Mouse (Mus musculus) heart, embryonic 12.5 days (tissue): ENCODE results near the gene Atp1b1. TPM values are rescaled to one million over a fixed set of nuclear protein-coding genes. Genes with fewer than 3 reads are reported as not detected.

ENCODE experiments used
- ATAC-seq: fragments of 200-750 bp; cut with Nextera tagmentation; 2 replicates; pipeline ENCODE4 v1.8.0; 2017; ENCODE audit warnings: moderate TSS enrichment, moderate library complexity; ENCODE audit not compliant: insufficient number of reproducible peaks, low FRiP score
- H3K27ac ChIP-seq: fragments of 300-500 bp; sonication (generic); 2 replicates; pipeline ENCODE4 v1.5.1; 2016; ENCODE audit warnings: mild to moderate bottlenecking, moderate library complexity; ENCODE audit not compliant: poor library complexity, severe bottlenecking
- H3K27me3 ChIP-seq: fragments of 300-500 bp; sonication (generic); replicated peaks from 2 replicates; pipeline ENCODE4 v1.6.1; 2016; ENCODE audit warnings: mild to moderate bottlenecking, moderate library complexity
- H3K36me3 ChIP-seq: fragments of 300-500 bp; sonication (generic); 2 replicates; pipeline ENCODE4 v1.6.1; 2016; ENCODE audit warnings: mild to moderate bottlenecking, moderate library complexity
- H3K4me1 ChIP-seq: fragments of 300-500 bp; sonication (generic); replicated peaks from 2 replicates; pipeline ENCODE4 v1.6.1; 2016; ENCODE audit warnings: mild to moderate bottlenecking
- H3K4me2 ChIP-seq: fragments of 300-500 bp; sonication (generic); 2 replicates; pipeline ENCODE4 v1.6.1; 2016; ENCODE audit warnings: mild to moderate bottlenecking, moderate library complexity
- H3K4me3 ChIP-seq: fragments of 300-500 bp; sonication (generic); 2 replicates; pipeline ENCODE4 v1.5.1; 2016; ENCODE audit warnings: mild to moderate bottlenecking
- H3K9ac ChIP-seq: fragments of 300-500 bp; sonication (generic); 2 replicates; pipeline ENCODE4 v1.6.1; 2016; ENCODE audit warnings: mild to moderate bottlenecking, moderate library complexity
- H3K9me3 ChIP-seq: fragments of 300-500 bp; sonication (generic); replicated peaks from 2 replicates; pipeline ENCODE4 v1.6.1; 2016; ENCODE audit warnings: mild to moderate bottlenecking, moderate library complexity
- WGBS: fragments of 180-500 bp; shearing (Covaris S2); methylation state at CpG from one replicate; pipeline ENCODE4 v1.1.7; 2016; 5-methylcytosine and 5-hydroxymethylcytosine counted together
- polyA plus RNA-seq: library from polyadenylated mRNA; unstranded; fragments of >200 nt; fragmentation: Nextera tagmentation; extraction: Ambion mirVana; gene quantifications from 2 replicates; pipeline ENCODE4 v1.2.1, GENCODE M21; 2016

The Atp1b1 gene
- polyA plus RNA-seq, 1 experiment from 2014 or later, result 416 TPM

DNA sequence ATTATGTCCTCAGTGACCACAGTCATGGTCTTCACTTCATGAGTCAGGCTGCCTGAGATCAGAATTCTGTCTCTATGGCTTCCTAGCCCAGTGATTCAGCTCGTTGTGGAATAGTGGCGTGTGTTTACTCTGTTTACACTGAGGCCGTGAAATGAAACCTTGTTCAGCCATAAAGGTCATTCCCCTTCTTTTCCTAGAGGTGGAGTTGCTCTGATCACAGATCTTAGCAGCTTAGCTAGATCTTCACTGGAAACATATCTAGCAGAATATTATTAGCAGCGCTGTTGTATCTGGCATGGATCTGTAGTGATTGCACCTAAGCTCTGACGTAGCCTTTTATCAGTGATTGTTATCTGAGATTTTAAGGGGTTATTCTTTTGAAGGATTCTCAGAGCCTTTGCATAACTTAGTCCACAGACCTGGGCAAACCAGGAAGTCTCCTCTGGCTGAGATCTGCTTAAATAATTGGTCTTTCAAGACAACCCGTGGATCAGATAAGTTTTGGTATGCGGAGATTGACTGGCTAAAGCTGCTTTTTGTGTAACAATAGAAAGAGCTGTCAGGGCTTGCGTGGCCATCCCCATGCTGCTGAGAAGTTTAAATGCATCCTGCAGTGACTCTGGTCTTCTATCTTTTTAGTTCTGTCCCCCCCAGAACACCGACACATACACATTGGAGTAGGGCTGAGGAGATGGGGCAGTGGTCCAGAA, 23.6 kb upstream of the Atp1b1 start:
- no peaks in the 10 kb centered on the region for H3K4me1 ChIP-seq
- no peak overlapping the region for H3K4me2 ChIP-seq
- H3K27me3 ChIP-seq, result no peaks in the 10 kb centered on the region
- H3K9ac ChIP-seq, result no peak overlapping the region
- H3K27ac ChIP-seq, result no peak overlapping the region
- no peaks in the 10 kb centered on the region for H3K9me3 ChIP-seq
- H3K4me3 ChIP-seq, result no peak overlapping the region
- 53% methylated on average over 9 of the region's 9 CpGs for WGBS
- ATAC-seq, result no peak
- H3K36me3 ChIP-seq, result no peaks in the 10 kb centered on the region

- 82% methylated on average over 5 of the region's 5 CpGs for WGBS
- Histone ChIP-seq H3K27me3 (no peaks in the 10 kb centered on the region), H3K36me3 (no peaks in the 10 kb centered on the region), H3K4me2 (no peak overlapping the region), H3K4me1 (peaks cover under 1% of the 10 kb centered on the region), H3K9ac (no peak overlapping the region), H3K4me3 (no peak overlapping the region), H3K9me3 (no peaks in the 10 kb centered on the region), H3K27ac (no peak overlapping the region)
- no peak for ATAC-seq
Measured at GRCm38 (mm10) chr1:164480755-164481644, 22.8 kb upstream of the Atp1b1 start.

DNA sequence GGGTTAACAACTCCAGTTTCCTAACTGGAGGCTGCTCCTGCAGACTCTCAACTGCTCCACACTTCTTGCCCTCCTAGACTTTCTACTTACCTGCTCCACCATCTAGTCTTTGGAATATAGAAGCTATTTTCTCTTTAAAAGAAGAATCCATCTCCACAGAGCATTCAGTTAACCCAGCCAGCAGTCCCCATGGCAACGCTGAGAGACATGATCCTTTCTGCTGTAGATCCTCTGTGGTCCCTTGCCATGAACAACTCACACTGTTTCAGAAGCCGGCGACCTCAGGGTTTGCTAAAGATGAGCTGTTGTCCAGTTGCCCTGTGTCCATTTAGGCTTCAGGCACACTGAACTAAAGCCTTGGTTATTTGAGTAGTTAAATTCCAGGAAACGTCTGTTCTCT, 17.7 kb upstream of the Atp1b1 start:
- Histone ChIP-seq H3K4me3 (no peak overlapping the region), H3K4me1 (peaks cover 28% of the 10 kb centered on the region), H3K4me2 (no peak overlapping the region), H3K27me3 (no peaks in the 10 kb centered on the region), H3K9me3 (no peaks in the 10 kb centered on the region), H3K36me3 (no peaks in the 10 kb centered on the region), H3K9ac (no peak overlapping the region), H3K27ac (no peak overlapping the region; the same call in 1 of the 2 replicates)
- 84% methylated on average over 4 of the region's 4 CpGs for WGBS
- no peak for ATAC-seq

GRCm38 (mm10) chr1:164474778-164475511, 16.8 kb upstream of the Atp1b1 start:
- Histone ChIP-seq H3K9me3 (no peaks in the 10 kb centered on the region), H3K36me3 (no peaks in the 10 kb centered on the region), H3K27ac (peak overlapping the region; percentile 65), H3K4me2 (peak overlapping the region; percentile 42), H3K4me1 (peaks cover 28% of the 10 kb centered on the region), H3K9ac (0 out of 2 replicates have a peak overlapping the region, but pooled peaks have one; percentile 20), H3K4me3 (no peak overlapping the region), H3K27me3 (no peaks in the 10 kb centered on the region)
- WGBS, result 27% methylated on average over 7 of the region's 7 CpGs
- ATAC-seq, result peak; percentile 83

GRCm38 (mm10) chr1:164474310-164474709, 16.2 kb upstream of the Atp1b1 start:
- Histone ChIP-seq H3K4me3 (no peak overlapping the region), H3K9me3 (no peaks in the 10 kb centered on the region), H3K27me3 (no peaks in the 10 kb centered on the region), H3K4me2 (peak overlapping the region; percentile 42), H3K4me1 (peaks cover 28% of the 10 kb centered on the region), H3K9ac (no peak overlapping the region), H3K27ac (peak overlapping the region; percentile 65), H3K36me3 (no peaks in the 10 kb centered on the region)
- ATAC-seq, result no peak
- 45% methylated on average over 6 of the region's 6 CpGs for WGBS

- no peaks in the 10 kb centered on the region for H3K36me3 ChIP-seq
- 0 out of 2 replicates have a peak, but pooled peaks have one; percentile 36 for ATAC-seq
- WGBS, result 87% methylated on average over 7 of the region's 7 CpGs
- no peak overlapping the region for H3K4me3 ChIP-seq
- H3K9me3 ChIP-seq, result no peaks in the 10 kb centered on the region
- peaks cover 28% of the 10 kb centered on the region for H3K4me1 ChIP-seq
- no peaks in the 10 kb centered on the region for H3K27me3 ChIP-seq
- H3K27ac ChIP-seq, result no peak overlapping the region
- H3K9ac ChIP-seq, result no peak overlapping the region
- H3K4me2 ChIP-seq, result no peak overlapping the region
Measured at GRCm38 (mm10) chr1:164473398-164473797, 15.2 kb upstream of the Atp1b1 start.

GRCm38 (mm10) chr1:164471632-164472031, 13.5 kb upstream of the Atp1b1 start:
- ATAC-seq, result no peak
- Histone ChIP-seq H3K27ac (no peak overlapping the region), H3K4me3 (no peak overlapping the region), H3K4me2 (no peak overlapping the region), H3K36me3 (no peaks in the 10 kb centered on the region), H3K9ac (no peak overlapping the region), H3K9me3 (no peaks in the 10 kb centered on the region), H3K27me3 (no peaks in the 10 kb centered on the region), H3K4me1 (peaks cover 28% of the 10 kb centered on the region)
- 88% methylated on average over 5 of the region's 5 CpGs for WGBS

- Histone ChIP-seq H3K4me1 (peaks cover 28% of the 10 kb centered on the region), H3K4me3 (no peak overlapping the region), H3K9me3 (no peaks in the 10 kb centered on the region), H3K9ac (no peak overlapping the region), H3K27ac (no peak overlapping the region), H3K4me2 (no peak overlapping the region), H3K36me3 (no peaks in the 10 kb centered on the region), H3K27me3 (no peaks in the 10 kb centered on the region)
- ATAC-seq, result no peak
- 76% methylated on average over 6 of the region's 6 CpGs for WGBS
Measured at GRCm38 (mm10) chr1:164470985-164471384, 12.8 kb upstream of the Atp1b1 start.

DNA sequence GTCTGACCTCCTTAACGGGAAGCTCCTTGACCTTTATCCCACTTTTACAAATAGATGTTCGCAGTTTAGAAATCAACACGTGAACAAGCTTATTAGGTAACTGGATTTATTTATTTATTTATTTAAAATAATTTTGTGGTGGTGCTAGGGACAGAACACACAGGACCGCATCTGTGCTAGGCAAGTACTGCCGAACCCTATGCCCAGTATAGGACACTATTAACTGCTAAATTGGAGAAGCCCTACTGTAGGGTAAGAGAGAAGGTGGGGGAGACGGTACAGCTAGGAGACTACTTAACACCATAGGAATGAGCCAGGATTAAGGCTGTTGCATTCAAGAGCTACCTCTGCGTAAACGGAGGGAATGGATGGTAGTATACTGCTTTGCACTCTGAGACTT, 10.2 kb upstream of the Atp1b1 start:
- no peak overlapping the region for H3K4me3 ChIP-seq
- WGBS, result 77% methylated on average over 8 of the region's 8 CpGs
- H3K9me3 ChIP-seq, result no peaks in the 10 kb centered on the region
- ATAC-seq, result no peak
- no peak overlapping the region for H3K4me2 ChIP-seq
- no peaks in the 10 kb centered on the region for H3K27me3 ChIP-seq
- H3K36me3 ChIP-seq, result no peaks in the 10 kb centered on the region
- H3K27ac ChIP-seq, result no peak overlapping the region
- no peak overlapping the region for H3K9ac ChIP-seq
- 0 out of 2 replicates have a peak, but pooled peaks cover 1% of the 10 kb centered on the region for H3K4me1 ChIP-seq

- ATAC-seq, result no peak
Measured at GRCm38 (mm10) chr1:164467406-164467805, 9.3 kb upstream of the Atp1b1 start.

DNA sequence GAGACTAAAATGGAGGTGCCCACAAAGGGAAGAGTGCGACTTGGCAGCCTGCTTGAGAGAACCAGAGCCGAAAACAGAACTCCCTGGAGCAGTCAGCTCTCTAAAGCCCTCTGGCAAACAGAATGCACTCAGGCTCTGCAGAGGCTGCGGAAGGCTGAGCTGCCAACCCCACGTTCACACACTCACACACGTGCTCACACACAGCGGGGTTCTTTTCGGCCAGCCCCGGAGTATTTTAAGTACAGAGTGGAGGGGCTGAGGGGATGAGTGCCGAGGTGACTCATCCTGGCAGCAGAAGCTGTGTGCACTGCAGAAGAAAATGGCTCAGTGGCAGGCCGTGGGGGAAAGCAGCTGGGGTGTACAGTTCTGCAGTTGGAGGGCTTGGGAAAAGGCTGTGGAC, 3.6 kb upstream of the Atp1b1 start:
- peak; percentile 13; the same call in 1 of the 2 replicates for ATAC-seq
- H3K4me1 ChIP-seq, result peaks cover 35% of the 10 kb centered on the region
- peak overlapping the region; percentile 6 for H3K4me3 ChIP-seq
- no peaks in the 10 kb centered on the region for H3K9me3 ChIP-seq
- H3K27me3 ChIP-seq, result peaks cover 3% of the 10 kb centered on the region; the same call in 1 of the 2 replicates
- H3K36me3 ChIP-seq, result no peaks in the 10 kb centered on the region
- no peak overlapping the region for H3K9ac ChIP-seq
- peak overlapping the region; percentile 82 for H3K27ac ChIP-seq
- 20% methylated on average over 10 of the region's 10 CpGs for WGBS
- H3K4me2 ChIP-seq, result peak overlapping the region; percentile 53

More at GRCm38 (mm10) chr1:164467406-164467805, 9.3 kb upstream of the Atp1b1 start:
- Histone ChIP-seq H3K27me3 (no peaks in the 10 kb centered on the region), H3K9ac (no peak overlapping the region), H3K36me3 (no peaks in the 10 kb centered on the region), H3K27ac (no peak overlapping the region), H3K9me3 (no peaks in the 10 kb centered on the region), H3K4me1 (peaks cover 2% of the 10 kb centered on the region; the same call in 1 of the 2 replicates), H3K4me2 (no peak overlapping the region), H3K4me3 (no peak overlapping the region)
- 89% methylated on average over 10 of the region's 10 CpGs for WGBS
